Mouse (Mus musculus) left cerebral cortex, postnatal 25 days (tissue): ENCODE measurements around the gene Wdr45. TPM values are rescaled to one million over a fixed set of nuclear protein-coding genes. Genes with fewer than 3 reads are reported as not detected.
"Not testable (repeated sequence)": the region's sequence is repeated elsewhere in the genome, so short reads cannot be mapped to it uniquely, and the experiment has no call there.

ENCODE experiments used
- DNase-seq, 2 experiments: peaks; one replicate each; pipeline ENCODE4 v3.0.0; 2022; ENCODE audit warnings: low spot score in 2 of 2, mixed read lengths in 1 of 2
- intact Hi-C: fragments of 180-260 bp; cut with DNase I; formaldehyde crosslinking; loops from one replicate; pipeline ENCODE4 v1.15.1; 2025
- total RNA-seq, 2 experiments: library from RNA; stranded (reverse); gene quantifications; 2 replicates each; pipeline ENCODE4 v1.2.3; 2021

Wdr45 gene
- total RNA-seq, 2 experiments from 2014 or later, result 57.6 to 61.6 TPM

DNA sequence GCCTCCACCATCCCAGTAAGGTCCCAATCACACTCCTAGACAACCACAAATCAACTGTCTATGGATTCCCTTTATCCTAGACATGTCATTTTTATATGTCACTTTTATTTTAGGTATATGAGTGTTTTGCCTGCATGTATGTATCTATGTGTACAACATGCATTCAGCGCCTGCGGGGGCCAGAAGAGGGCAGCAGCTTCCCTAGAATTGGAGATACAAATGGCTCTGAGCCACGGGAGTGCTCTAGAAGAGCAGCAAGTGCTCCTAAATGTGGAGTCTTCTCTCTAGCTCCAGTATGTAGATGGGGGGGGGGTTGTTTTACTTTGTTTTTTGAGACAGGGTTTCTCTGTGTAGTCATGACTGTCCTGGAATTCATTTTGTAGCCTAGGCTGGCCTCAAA is 39.5 kb downstream of the Wdr45 start:
- intact Hi-C loops, result not testable (repeated sequence)
- DNase-seq, result peak in 1 of 2 experiments; percentile 20

- DNase-seq, result peak; percentile 84 to 96
- intact Hi-C loops, result no loop called here
These were observed 48.2 kb downstream of the Wdr45 start, which contains the start of gene Tfe3 for GRCm38 (mm10) chrX:7762137-7762920. Gene Tfe3 (plus strand): TSS chrX:7762560.

DNA sequence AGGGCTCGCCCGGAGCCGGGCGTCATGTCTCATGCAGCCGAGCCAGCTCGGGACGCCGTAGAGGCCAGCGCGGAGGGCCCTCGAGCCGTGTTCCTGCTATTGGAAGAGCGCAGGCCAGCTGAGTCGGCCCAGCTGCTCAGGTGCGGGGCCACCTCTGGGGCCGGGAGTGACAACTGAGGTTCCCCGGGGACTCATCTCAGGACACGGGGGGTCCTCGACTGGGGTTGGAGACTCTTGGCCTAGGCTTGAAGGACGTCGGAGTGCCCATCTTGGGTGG is 48.7 kb downstream of the Wdr45 start:
- intact Hi-C loops, result no loop called here
- no peak for DNase-seq

GRCm38 (mm10) chrX:7763631-7764393 is 49.7 kb downstream of the Wdr45 start:
- intact Hi-C loops, result loop anchor here (2.0 kb wide), 1 partner anchor 27 kb away; no protein-coding TSS in a partner anchor
- peak; percentile 20 to 32 for DNase-seq

DNA sequence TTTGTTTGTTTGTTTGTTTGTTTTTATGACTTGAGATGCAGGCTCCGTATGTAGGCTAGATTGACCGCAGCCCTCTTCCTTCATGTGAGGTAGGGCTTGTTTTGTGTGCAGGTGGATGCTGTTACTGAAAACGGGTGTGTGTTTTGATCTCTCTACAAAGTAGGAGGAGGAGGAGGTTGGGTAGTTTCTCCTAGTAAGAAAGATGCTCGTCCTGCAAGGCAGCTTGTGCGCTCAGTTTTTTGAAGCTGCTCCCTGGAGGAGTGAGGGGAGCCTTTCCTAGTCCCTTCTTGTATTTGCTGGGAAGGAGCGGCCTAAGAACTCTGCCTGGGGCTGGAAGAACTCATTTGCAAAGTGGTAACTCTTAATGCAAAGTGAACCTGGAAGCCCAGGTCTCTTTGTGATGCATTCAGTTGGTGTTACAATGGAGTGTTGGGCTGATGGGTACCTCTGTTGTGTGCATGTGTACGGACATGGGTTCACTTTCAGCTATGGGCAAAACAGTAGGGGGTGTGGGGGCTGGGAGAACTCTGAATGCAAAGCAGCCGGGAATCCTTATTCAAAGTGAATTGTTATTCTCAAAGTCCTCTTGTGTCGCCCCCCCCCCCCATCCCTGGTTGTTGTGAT is 50.6 kb downstream of the Wdr45 start:
- DNase-seq, result no peak
- intact Hi-C loops, result loop anchor here (2.0 kb wide), 1 partner anchor 26 kb away; no protein-coding TSS in a partner anchor

DNA sequence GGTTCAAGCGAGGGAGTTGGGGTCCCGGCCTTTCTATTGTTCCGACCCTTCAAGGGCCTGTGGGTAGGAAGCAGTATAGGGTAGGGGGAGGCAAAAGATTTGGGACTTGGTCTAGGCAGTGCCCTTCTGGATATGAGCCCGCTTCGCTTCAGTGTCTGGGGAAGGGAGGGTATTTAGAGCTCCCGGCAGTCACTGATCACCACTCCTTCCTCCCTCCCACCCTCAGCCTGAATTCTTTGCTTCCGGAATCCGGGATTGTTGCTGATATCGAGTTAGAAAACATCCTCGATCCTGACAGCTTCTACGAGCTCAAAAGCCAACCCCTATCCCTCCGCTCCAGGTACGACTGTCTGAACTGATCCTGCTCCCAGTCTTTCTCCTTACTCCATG is 51.1 kb downstream of the Wdr45 start:
- intact Hi-C loops, result loop anchor here (2.0 kb wide), 1 partner anchor 26 kb away; no protein-coding TSS in a partner anchor
- DNase-seq, result no peak

DNA sequence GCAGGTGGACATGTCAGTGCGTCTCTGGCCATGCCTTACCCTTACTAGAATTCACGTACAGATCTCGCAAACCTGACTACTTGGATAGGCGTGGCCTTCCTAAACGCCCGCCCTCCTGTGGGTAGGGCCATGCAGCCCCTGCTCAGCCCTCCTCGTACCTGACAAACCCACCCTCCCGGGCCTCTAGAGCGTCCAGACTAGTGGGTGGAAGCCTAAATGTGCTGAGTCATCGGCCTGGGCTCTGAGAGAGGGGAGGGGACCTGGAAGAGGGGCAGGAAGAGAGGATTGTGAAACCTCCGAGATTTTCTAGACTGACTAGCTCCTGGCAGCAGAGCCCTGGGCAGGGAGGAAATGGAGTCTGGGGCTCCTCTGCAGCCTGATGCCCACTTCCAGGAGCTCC is 51.6 kb downstream of the Wdr45 start:
- intact Hi-C loops, result loop anchor here (2.0 kb wide), 1 partner anchor 25 kb away; no protein-coding TSS in a partner anchor
- peak; percentile 16 to 54 for DNase-seq

DNA sequence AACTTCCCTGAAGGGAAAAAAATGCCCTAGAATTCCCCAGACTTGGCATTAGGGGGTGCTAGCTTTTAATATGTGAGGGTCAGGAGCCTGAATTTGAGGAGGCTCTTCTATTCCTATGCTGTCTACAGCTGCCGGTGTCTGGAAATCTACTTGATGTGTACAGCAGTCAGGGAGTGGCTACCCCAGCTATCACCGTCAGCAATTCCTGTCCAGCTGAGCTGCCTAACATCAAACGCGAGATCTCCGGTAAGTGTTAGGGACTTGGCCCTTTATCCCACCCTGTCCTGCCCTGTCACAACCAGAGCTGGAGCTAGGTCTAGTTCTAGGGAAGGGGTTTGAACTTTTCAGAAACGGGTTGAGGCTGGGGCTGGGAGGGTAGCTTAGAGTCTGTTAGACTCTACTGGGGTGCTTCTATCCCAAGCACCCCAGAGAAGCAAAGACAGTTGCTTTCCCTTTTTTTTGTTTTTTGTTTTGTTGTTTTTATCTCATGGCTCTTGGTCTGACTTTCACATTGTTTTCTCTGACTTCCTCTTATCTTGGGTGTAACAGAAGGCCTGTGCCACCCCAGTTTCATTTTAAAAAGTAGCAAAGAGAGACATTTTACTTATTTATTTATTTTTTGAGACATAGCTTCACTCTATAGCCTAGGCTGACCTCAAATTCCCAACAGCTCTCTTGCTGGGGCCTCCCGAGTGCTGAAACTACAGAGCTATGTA is 55.3 kb downstream of the Wdr45 start:
- intact Hi-C loops, result no loop called here
- no peak for DNase-seq

DNA sequence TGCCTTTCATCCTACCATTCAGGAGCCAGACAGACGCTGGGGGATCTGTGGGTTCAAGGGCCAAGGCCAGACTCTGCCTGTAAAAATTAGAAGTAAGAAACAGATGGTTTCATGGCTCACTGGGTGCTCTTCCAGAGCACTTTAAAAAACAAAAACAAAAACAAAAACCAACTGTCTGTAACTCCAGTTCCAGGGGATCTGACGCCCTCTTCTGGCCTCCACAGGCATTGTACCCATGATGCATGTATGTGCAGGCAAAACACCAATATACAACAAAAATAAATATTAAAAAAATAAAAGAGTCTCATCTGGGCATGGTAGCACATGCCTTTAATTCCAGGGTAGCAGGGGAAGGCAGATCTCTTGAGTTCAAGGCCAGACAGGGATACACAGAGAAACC is 58.6 kb downstream of the Wdr45 start:
- no peak for DNase-seq
- intact Hi-C loops, result no loop called here

DNA sequence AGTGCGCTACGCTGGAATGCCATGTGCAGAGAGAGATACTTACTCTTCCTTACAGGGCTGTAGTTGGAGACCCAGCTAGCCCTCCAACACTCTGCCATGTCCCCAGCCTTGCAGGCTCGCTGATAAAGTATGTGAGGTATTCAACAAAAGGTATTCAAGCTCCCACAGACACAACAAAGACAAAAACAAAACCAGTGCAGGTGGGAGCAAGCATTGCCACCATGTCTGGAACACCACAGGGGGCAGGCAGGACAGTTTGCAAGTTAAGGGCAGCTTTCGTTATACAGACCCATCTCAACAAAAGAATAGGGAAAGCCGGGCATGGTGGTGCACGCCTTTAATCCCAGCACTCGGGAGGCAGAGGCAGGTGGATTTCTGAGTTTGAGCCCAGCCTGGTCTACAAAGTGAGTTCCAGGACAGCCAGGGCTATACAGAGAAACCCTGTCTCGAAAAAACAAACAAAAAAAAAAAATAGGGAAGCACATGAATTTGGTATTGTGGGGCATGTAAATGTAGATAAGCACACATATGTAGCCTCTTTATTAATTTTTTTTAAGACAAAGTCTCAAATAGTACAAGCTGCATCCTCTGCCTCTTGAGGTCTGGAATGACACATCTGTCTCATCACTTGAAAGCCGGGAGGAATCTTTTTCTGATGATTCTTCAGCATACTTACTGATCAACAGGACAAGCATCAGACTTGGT is 61.5 kb downstream of the Wdr45 start:
- DNase-seq, result no peak
- intact Hi-C loops, result no loop called here

GRCm38 (mm10) chrX:7776329-7777082 is 62.4 kb downstream of the Wdr45 start:
- intact Hi-C loops, result no loop called here
- peak; percentile 22 to 54 for DNase-seq

Other genes starting within 250 kb of the Wdr45 start
- not detected for gene Foxp3, start 140.7 kb upstream of the Wdr45 start, total RNA-seq
- 10 to 100 TPM; 21.1 to 25.0 TPM for gene Ppp1r3f, start 140.1 kb upstream of the Wdr45 start, total RNA-seq
- 10 to 100 TPM; 30.6 to 31.3 TPM for gene Ccdc22, start 108.8 kb upstream of the Wdr45 start, total RNA-seq
- gene Cacna1f, start 107.2 kb upstream of the Wdr45 start, total RNA-seq, result not detected
- gene Syp, start 75.9 kb upstream of the Wdr45 start, total RNA-seq, result 1,000 to 10,000 TPM; 2,020 to 2,211 TPM
- gene Prickle3, start 57.1 kb upstream of the Wdr45 start, total RNA-seq, result 1 to 10 TPM in 1 of 2 experiments, under 1 TPM in 1; 0.76 to 2.0 TPM
- gene Plp2, start 42.9 kb upstream of the Wdr45 start, total RNA-seq, result 1 to 10 TPM; 5.9 to 7.7 TPM
- gene Magix, start 33.1 kb upstream of the Wdr45 start, total RNA-seq, result under 1 TPM; 0.41 to 0.57 TPM
- gene Gpkow, start 17.2 kb upstream of the Wdr45 start, total RNA-seq, result 10 to 100 TPM; 33.2 to 34.0 TPM
- gene Gm45208, start 7.9 kb downstream of the Wdr45 start, total RNA-seq, result not detected
- gene Praf2, start 14.1 kb downstream of the Wdr45 start, total RNA-seq, result 100 to 1,000 TPM in 1 of 2 experiments, 10 to 100 TPM in 1; 99.9 to 103 TPM
- gene Ccdc120, start 36.6 kb downstream of the Wdr45 start, total RNA-seq, result 10 to 100 TPM; 19.5 to 22.1 TPM
- 10 to 100 TPM; 29.9 to 36.0 TPM for gene Tfe3, start 48.2 kb downstream of the Wdr45 start, total RNA-seq
- 100 to 1,000 TPM in 1 of 2 experiments, 10 to 100 TPM in 1; 99.6 to 105 TPM for gene Gripap1, start 75.4 kb downstream of the Wdr45 start, total RNA-seq
- gene Kcnd1, start 108.0 kb downstream of the Wdr45 start, total RNA-seq, result 1 to 10 TPM; 7.0 to 8.9 TPM
- 10 to 100 TPM; 74.8 to 83.2 TPM for gene Otud5, start 127.0 kb downstream of the Wdr45 start, total RNA-seq
- 10 to 100 TPM; 55.3 to 57.3 TPM for gene Pim2, start 163.9 kb downstream of the Wdr45 start, total RNA-seq
- 10 to 100 TPM; 46.6 to 47.4 TPM for gene Slc35a2, start 169.7 kb downstream of the Wdr45 start, total RNA-seq
- 10 to 100 TPM; 77.7 to 86.6 TPM for gene Pqbp1, start 184.9 kb downstream of the Wdr45 start, total RNA-seq
- gene Timm17b, start 185.0 kb downstream of the Wdr45 start, total RNA-seq, result 10 to 100 TPM; 19.1 to 21.7 TPM
- not detected for gene Gm10491, start 193.5 kb downstream of the Wdr45 start, total RNA-seq
- not detected for gene Gm10490, start 195.2 kb downstream of the Wdr45 start, total RNA-seq
- gene Pcsk1n, start 205.5 kb downstream of the Wdr45 start, total RNA-seq, result 100 to 1,000 TPM; 397 to 420 TPM
- gene Eras, start 214.3 kb downstream of the Wdr45 start, total RNA-seq, result not detected
- gene Hdac6, start 233.6 kb downstream of the Wdr45 start, total RNA-seq, result 10 to 100 TPM; 49.9 to 50.4 TPM